Mouse (Mus musculus): ENCODE data around the gene Setd1a. TPM values are rescaled to one million over a fixed set of nuclear protein-coding genes. Genes with fewer than 3 reads are reported as not detected.
A peak's percentile ranks its signal among the peaks of the same experiment; 100 is the strongest.

Setd1a gene
- polyA plus RNA-seq, 1 experiment from 2014 or later: 10.5 TPM

DNA sequence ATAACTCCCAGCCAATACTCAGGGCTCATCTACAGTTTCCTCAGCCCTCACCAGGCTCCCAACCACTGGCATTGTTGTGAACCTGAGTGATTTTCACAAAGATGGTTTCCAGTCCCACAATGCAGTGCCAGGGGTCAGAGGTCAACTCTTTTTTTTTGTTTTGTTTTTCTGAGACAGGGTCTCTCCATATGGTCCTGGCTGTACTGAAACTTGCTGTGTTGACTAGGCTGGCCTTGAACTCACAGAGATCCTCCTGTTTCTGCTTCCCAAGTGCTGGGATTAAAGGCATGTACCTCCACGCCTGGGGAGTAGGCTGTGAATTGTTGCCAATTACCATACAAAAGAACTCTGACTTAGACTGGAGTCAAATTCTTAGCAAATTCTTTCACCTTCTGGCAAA is 33.4 kb downstream of the Setd1a start:
- Histone ChIP-seq H3K9me3 (ENCODE audit: low read length) (no peaks in the 10 kb centered on the region), H3K4me2 (replicated peaks; ENCODE audit: low read depth, low read length) (no peak overlapping the region), H3K27me3 (replicated peaks; ENCODE audit: insufficient read depth, low read length) (no peaks in the 10 kb centered on the region), H3K27ac (ENCODE audit: low read length) (no peak overlapping the region), H3K36me3 (ENCODE audit: insufficient read depth, low read length) (no peaks in the 10 kb centered on the region), H3K4me1 (ENCODE audit: insufficient read depth, low read depth, low read length) (no peaks in the 10 kb centered on the region), H3K4me3 (ENCODE audit: low read depth, low read length) (no peak overlapping the region), H3K9ac (replicated peaks; ENCODE audit: low read depth) (no peak overlapping the region)
- DNase-seq (ENCODE audit: low spot score) (no peak), ATAC-seq (no peak)
- WGBS: 93% methylated on average over 1 of the region's 1 CpGs
- no peak for TF ChIP-seq CTCF (IDR thresholded peaks at IDR 0.05)
- TF ChIP-seq EP300 (IDR thresholded peaks at IDR 0.05): no peak

DNA sequence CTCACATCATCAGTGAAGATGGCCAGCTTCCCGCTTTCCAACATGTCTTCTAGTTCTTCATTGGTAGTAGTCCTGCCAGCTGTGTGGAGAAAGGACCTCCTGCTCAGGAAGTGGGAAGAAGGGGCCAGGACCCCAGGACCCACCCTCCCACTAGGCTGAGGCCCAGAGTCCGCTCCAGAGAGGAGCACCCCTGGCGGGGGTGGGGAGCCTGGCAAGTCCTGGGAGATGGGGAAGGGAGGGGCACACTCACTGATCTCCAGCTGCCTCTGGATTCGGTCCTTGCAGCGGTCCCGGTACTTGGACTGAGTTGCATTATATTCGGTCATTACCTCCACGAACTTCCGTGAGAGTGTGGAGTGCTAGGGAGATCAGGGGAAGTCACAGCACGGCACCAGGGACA is 34.2 kb downstream of the Setd1a start:
- no peak for TF ChIP-seq EP300 (IDR thresholded peaks at IDR 0.05)
- no peak for TF ChIP-seq CTCF (IDR thresholded peaks at IDR 0.05)
- Histone ChIP-seq H3K4me2 (replicated peaks; ENCODE audit: low read depth, low read length) (no peak overlapping the region), H3K9ac (replicated peaks; ENCODE audit: low read depth) (no peak overlapping the region), H3K27ac (ENCODE audit: low read length) (no peak overlapping the region), H3K4me3 (ENCODE audit: low read depth, low read length) (no peak overlapping the region), H3K27me3 (replicated peaks; ENCODE audit: insufficient read depth, low read length) (no peaks in the 10 kb centered on the region), H3K36me3 (ENCODE audit: insufficient read depth, low read length) (no peaks in the 10 kb centered on the region), H3K4me1 (ENCODE audit: insufficient read depth, low read depth, low read length) (no peaks in the 10 kb centered on the region), H3K9me3 (ENCODE audit: low read length) (no peaks in the 10 kb centered on the region)
- DNase-seq (ENCODE audit: low spot score) (no peak), ATAC-seq (no peak)
- 69% methylated on average over 10 of the region's 10 CpGs for WGBS

GRCm38 (mm10) chr7:127811240-127811639 is 34.8 kb downstream of the Setd1a start:
- no peaks in the 10 kb centered on the region for H3K9me3 ChIP-seq (ENCODE audit: low read length)
- no peaks in the 10 kb centered on the region for H3K36me3 ChIP-seq (ENCODE audit: insufficient read depth, low read length)
- no peak for ATAC-seq
- H3K4me2 ChIP-seq (replicated peaks; ENCODE audit: low read depth, low read length): no peak overlapping the region
- H3K4me3 ChIP-seq (ENCODE audit: low read depth, low read length): no peak overlapping the region
- DNase-seq (ENCODE audit: low spot score): no peak
- H3K4me1 ChIP-seq (ENCODE audit: insufficient read depth, low read depth, low read length): no peaks in the 10 kb centered on the region
- WGBS: 77% methylated on average over 4 of the region's 4 CpGs
- H3K9ac ChIP-seq (replicated peaks; ENCODE audit: low read depth): no peak overlapping the region
- no peak overlapping the region for H3K27ac ChIP-seq (ENCODE audit: low read length)
- no peaks in the 10 kb centered on the region for H3K27me3 ChIP-seq (replicated peaks; ENCODE audit: insufficient read depth, low read length)
- no peak for TF ChIP-seq EP300 (IDR thresholded peaks at IDR 0.05)
- no peak for TF ChIP-seq CTCF (IDR thresholded peaks at IDR 0.05)

DNA sequence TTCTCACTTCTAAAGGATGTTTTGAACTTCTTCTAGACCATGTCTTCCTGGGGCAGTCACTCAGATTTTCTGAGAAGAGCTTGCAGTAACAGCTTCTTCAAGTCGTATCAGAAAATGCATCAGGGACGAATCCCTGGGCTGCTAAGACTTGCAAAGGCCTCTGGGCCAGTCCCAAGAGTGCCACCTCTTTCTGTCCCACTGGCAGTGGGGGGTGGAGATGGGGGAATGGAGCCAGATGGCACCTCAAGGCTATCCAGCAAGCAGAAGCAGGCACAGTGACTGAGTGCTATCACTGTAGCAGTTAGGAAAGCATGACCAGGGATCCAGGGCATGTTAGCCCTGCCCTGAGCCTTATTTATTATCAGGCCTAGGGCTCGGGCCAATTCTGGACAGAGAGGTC is 35.8 kb downstream of the Setd1a start:
- Histone ChIP-seq H3K4me2 (replicated peaks; ENCODE audit: low read depth, low read length) (no peak overlapping the region), H3K27ac (ENCODE audit: low read length) (no peak overlapping the region), H3K9ac (replicated peaks; ENCODE audit: low read depth) (no peak overlapping the region), H3K27me3 (replicated peaks; ENCODE audit: insufficient read depth, low read length) (no peaks in the 10 kb centered on the region), H3K4me1 (ENCODE audit: insufficient read depth, low read depth, low read length) (no peaks in the 10 kb centered on the region), H3K4me3 (ENCODE audit: low read depth, low read length) (no peak overlapping the region), H3K9me3 (ENCODE audit: low read length) (no peaks in the 10 kb centered on the region), H3K36me3 (ENCODE audit: insufficient read depth, low read length) (no peaks in the 10 kb centered on the region)
- WGBS: 78% methylated on average over 3 of the region's 3 CpGs
- TF ChIP-seq CTCF (IDR thresholded peaks at IDR 0.05) (no peak), EP300 (IDR thresholded peaks at IDR 0.05) (no peak)
- ATAC-seq (no peak), DNase-seq (ENCODE audit: low spot score) (no peak)

DNA sequence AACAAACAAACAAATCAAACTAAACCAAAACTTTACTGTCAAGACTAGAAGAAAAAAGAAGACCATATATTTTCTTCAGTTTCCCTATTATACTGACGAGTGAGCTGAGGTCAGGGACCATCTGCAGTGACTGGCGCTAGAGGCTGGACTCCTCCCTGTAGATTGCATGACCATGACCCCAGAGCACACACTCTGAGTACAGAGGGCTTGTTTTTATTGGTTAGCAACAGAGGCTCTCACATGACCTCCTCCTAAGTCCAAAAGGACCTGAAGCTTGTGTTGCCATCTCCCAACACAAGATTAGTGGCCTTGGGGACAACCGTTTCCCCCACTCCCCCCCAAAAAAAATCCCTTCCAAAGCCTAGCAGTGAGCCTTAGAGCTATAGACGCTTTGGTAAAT is 37.4 kb downstream of the Setd1a start:
- Histone ChIP-seq H3K27ac (ENCODE audit: low read length) (peak overlapping the region; percentile 32; the same call in 1 of the 2 replicates), H3K4me1 (ENCODE audit: insufficient read depth, low read depth, low read length) (no peaks in the 10 kb centered on the region), H3K4me3 (ENCODE audit: low read depth, low read length) (no peak overlapping the region), H3K9ac (replicated peaks; ENCODE audit: low read depth) (no peak overlapping the region), H3K4me2 (replicated peaks; ENCODE audit: low read depth, low read length) (peak overlapping the region; percentile 11; the same call in 1 of the 2 replicates), H3K36me3 (ENCODE audit: insufficient read depth, low read length) (no peaks in the 10 kb centered on the region), H3K27me3 (replicated peaks; ENCODE audit: insufficient read depth, low read length) (no peaks in the 10 kb centered on the region), H3K9me3 (ENCODE audit: low read length) (no peaks in the 10 kb centered on the region)
- no peak for DNase-seq (ENCODE audit: low spot score)
- 48% methylated on average over 4 of the region's 4 CpGs for WGBS
- no peak for ATAC-seq
- TF ChIP-seq EP300 (IDR thresholded peaks at IDR 0.05): no peak
- no peak for TF ChIP-seq CTCF (IDR thresholded peaks at IDR 0.05)

GRCm38 (mm10) chr7:127814241-127814921 is 37.9 kb downstream of the Setd1a start:
- no peaks in the 10 kb centered on the region for H3K27me3 ChIP-seq (replicated peaks; ENCODE audit: insufficient read depth, low read length)
- WGBS: 44% methylated on average over 19 of the region's 19 CpGs
- no peak overlapping the region for H3K9ac ChIP-seq (replicated peaks; ENCODE audit: low read depth)
- peak; percentile 48 for DNase-seq (ENCODE audit: low spot score)
- H3K4me2 ChIP-seq (replicated peaks; ENCODE audit: low read depth, low read length): peak overlapping the region; percentile 11; the same call in 1 of the 2 replicates
- H3K4me3 ChIP-seq (ENCODE audit: low read depth, low read length): no peak overlapping the region
- H3K9me3 ChIP-seq (ENCODE audit: low read length): no peaks in the 10 kb centered on the region
- TF ChIP-seq CTCF (IDR thresholded peaks at IDR 0.05) (no peak), EP300 (IDR thresholded peaks at IDR 0.05) (no peak)
- peak; percentile 55 for ATAC-seq
- H3K27ac ChIP-seq (ENCODE audit: low read length): peak overlapping the region; percentile 32
- no peaks in the 10 kb centered on the region for H3K36me3 ChIP-seq (ENCODE audit: insufficient read depth, low read length)
- H3K4me1 ChIP-seq (ENCODE audit: insufficient read depth, low read depth, low read length): no peaks in the 10 kb centered on the region

Data from lung, postnatal 0 days (tissue).